Mouse (Mus musculus): ENCODE data around the gene Slc12a8.

DNA sequence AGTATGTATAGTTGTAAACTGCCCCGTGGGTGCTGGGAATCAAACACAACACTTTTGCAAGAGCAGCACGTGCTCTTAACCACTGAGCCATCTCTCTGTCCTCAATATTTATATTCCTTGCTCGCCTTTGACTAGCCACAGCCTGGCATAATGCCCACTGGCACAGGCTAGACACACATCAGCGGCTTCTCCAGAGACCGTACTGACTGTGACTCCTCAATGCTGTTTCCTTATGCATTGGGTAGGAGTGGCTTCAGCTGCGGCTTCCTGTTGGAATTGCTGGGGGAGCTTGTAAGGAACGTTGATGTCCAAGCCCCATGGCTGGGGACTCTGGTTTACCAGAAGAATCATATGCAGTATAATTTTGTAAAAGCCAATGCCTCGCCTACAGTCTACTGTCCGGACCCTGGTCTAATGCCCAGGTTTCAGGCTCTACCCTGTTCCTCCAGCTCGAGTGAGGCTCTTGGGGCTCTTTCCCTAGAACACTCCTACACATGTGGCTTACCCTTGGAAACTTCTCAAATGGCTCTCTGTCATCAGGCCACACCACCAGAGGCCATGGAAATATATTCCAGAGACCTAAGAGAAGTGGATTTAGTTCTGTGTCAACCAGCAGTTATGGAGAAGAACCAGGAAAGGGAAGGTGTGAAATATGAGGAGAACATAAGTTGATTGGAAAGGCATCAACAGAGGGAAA is 158.2 kb downstream of the Slc12a8 start:
- no peak for TF ChIP-seq POLR2A (IDR thresholded peaks at IDR 0.05; ENCODE audit: borderline replicate concordance, low read depth, low read length)
- TF ChIP-seq CTCF (IDR thresholded peaks at IDR 0.05; ENCODE audit: low read depth, low read length): no peak
